Mouse (Mus musculus): ENCODE results near the gene Arntl2.

- no peak for TF ChIP-seq CTCF (IDR thresholded peaks at IDR 0.05; ENCODE audit: extremely low read depth, insufficient read depth, insufficient read length, insufficient replicate concordance)
- TF ChIP-seq POLR2A (IDR thresholded peaks at IDR 0.05; ENCODE audit: low read depth, low read length), result no peak
Observed at GRCm38 (mm10) chr6:146797446-146797845, 1.6 kb downstream of the Arntl2 start.
